Mouse (Mus musculus) embryonic facial prominence, embryonic 15.5 days (tissue): ENCODE results near the gene Trim80. TPM values are rescaled to one million over a fixed set of nuclear protein-coding genes. Genes with fewer than 3 reads are reported as not detected.

ENCODE experiments used
- ATAC-seq: fragments of 200-750 bp; cut with Nextera tagmentation; 2 replicates; pipeline ENCODE4 v1.8.0; 2017; ENCODE audit warnings: low read depth, moderate TSS enrichment; ENCODE audit not compliant: insufficient number of reproducible peaks, low FRiP score, low TSS enrichment
- H3K27ac ChIP-seq: fragments of 300-500 bp; sonication (generic); replicated peaks from 2 replicates; pipeline ENCODE4 v1.5.1; 2015; ENCODE audit warnings: mild to moderate bottlenecking, inconsistent platforms
- H3K27me3 ChIP-seq: fragments of 300-500 bp; sonication (generic); 2 replicates; pipeline ENCODE4 v1.6.1; 2015; ENCODE audit warnings: inconsistent platforms
- H3K36me3 ChIP-seq: fragments of 300-500 bp; sonication (generic); 2 replicates; pipeline ENCODE4 v1.6.1; 2015; ENCODE audit warnings: mild to moderate bottlenecking, inconsistent platforms
- H3K4me1 ChIP-seq: fragments of 300-500 bp; sonication (generic); 2 replicates; pipeline ENCODE4 v1.6.1; 2015; ENCODE audit warnings: inconsistent platforms
- H3K4me2 ChIP-seq: fragments of 300-500 bp; sonication (generic); replicated peaks from 2 replicates; pipeline ENCODE4 v1.6.1; 2015; ENCODE audit warnings: mild to moderate bottlenecking, inconsistent platforms
- H3K4me3 ChIP-seq: fragments of 300-500 bp; sonication (generic); replicated peaks from 2 replicates; pipeline ENCODE4 v1.5.1; 2015; ENCODE audit warnings: mild to moderate bottlenecking, inconsistent platforms
- H3K9ac ChIP-seq: fragments of 300-500 bp; sonication (generic); 2 replicates; pipeline ENCODE4 v1.6.1; 2015; ENCODE audit warnings: inconsistent platforms
- H3K9me3 ChIP-seq: fragments of 300-500 bp; sonication (generic); replicated peaks from 2 replicates; pipeline ENCODE4 v1.6.1; 2016; ENCODE audit warnings: inconsistent platforms
- WGBS: fragments of 180-500 bp; shearing (Covaris S2); methylation state at CpG from one replicate; pipeline ENCODE4 v1.1.7; 2015; 5-methylcytosine and 5-hydroxymethylcytosine counted together
- polyA plus RNA-seq: library from polyadenylated mRNA; unstranded; fragments of >200 nt; fragmentation: Nextera tagmentation; extraction: Ambion mirVana; gene quantifications from 2 replicates; pipeline ENCODE4 v1.2.1, GENCODE M21; 2015

Gene Trim80
- polyA plus RNA-seq, 1 experiment from 2014 or later: not detected

DNA sequence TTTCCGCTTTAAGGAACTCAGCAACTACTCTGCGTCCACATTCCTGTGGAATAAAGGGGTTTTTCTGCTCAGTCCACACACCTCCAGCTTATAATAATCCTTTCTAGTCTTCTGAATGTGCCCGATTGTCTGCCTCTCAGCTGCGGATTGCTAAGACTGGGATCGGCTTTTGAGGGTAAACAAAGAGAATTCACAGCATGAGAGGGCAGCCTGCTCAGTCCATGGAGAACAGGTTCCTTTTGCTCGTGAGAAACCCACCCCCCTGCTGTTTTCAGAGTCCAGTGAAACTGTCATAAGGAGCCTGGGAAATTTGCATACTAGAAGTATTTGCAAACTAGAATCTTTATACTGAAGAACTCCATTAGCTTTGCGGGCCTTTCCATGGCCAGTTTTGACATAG is 30.8 kb upstream of the Trim80 start:
- Histone ChIP-seq H3K27me3 (no peaks in the 10 kb centered on the region), H3K4me2 (no peak overlapping the region), H3K4me1 (peaks cover 27% of the 10 kb centered on the region), H3K36me3 (peaks cover 40% of the 10 kb centered on the region), H3K27ac (no peak overlapping the region), H3K9me3 (no peaks in the 10 kb centered on the region), H3K9ac (no peak overlapping the region), H3K4me3 (no peak overlapping the region)
- WGBS: 68% methylated on average over 7 of the region's 7 CpGs
- no peak for ATAC-seq

DNA sequence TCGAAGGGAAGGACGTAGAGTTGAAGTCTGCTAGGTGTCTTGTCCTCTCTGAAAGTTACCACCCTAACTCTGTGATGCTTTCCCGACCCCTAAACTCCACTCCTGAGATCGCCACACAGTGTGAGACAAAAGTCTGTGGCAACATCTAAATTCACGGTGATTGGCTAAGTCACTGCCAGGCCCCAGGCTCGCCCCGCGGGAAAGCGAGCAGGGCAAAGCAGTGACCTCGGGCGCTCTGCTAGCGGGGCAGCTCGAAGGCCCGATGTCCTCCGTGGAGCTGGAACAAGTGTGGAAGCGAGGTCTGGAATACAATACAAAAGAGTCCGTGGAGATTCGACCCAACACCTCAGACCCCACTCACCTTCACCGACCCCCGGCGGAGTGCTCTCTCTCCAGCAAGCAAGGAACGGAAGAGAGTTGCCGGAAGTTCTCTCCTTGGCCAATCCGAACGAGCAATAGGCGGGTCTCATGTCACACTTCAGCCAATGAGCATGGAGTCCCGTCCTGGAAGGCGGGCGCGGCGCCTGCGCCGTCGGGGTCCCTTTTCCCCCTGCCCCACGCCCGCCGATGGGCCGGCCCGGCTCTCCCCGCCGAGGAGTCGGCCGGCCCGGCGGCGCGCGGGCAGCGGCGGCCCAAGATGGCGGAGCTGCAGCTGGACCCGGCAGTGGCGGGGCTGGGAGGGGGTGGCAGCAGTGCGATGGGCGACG is 20.7 kb upstream of the Trim80 start, which contains the start of the genes Atp5h and Kctd2:
TSS of gene Atp5h (minus strand) at position 432 of the 707 bp plus-strand sequence.
TSS of gene Kctd2 (plus strand) at position 598 of the 707 bp plus-strand sequence.
- Histone ChIP-seq H3K4me1 (peaks cover 34% of the 10 kb centered on the region), H3K4me2 (peak within 1 kb of the TSS; percentile 93), H3K27me3 (no peaks in the 10 kb centered on the region), H3K4me3 (peak within 1 kb of the TSS; percentile 84), H3K9ac (peak within 1 kb of the TSS; percentile 96), H3K36me3 (peaks cover 33% of the 10 kb centered on the region), H3K9me3 (no peaks in the 10 kb centered on the region), H3K27ac (peak within 1 kb of the TSS; percentile 82)
- ATAC-seq: peak; percentile 98
- under 1% methylated on average over 48 of the region's 56 CpGs for WGBS

DNA sequence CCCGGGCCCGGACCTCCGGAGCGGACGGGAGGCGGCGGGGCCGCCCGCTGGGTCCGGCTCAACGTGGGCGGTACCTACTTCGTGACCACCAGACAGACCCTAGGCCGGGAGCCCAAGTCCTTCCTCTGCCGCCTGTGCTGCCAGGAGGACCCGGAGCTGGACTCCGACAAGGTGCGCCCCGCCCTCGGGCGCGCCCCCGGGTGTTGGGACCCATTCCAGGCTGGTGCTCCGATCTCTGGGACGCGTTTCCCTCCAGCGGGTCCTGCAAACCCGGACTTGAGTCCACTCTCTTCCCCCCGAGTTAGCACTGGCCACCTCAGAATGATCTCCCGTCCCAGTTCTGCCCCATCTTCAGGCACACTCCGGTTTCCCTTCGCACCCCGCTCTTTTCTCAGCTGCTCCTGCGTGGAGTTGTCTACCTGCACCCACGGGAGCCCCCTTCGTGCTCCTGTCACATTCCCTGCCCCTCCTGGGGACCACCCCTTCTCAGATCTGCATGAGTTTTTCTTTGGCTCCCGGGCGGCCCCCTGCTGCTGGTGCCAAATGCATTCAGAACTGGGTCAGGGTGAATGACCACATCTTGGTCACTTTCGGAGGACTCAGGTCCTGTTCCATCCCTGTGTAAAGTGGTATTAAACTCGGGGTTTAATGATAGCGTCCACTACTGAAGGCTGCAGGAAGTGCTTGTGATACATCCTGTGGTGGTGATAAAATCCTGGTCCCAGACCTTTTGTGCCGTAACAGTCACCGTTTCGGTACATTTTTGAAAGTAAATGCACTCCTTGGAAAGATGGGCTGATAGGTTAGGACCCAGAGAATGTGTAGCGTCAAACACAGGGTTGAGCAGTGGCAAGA is 19.8 kb upstream of the Trim80 start:
- H3K9ac ChIP-seq: peak overlapping the region; percentile 96
- peaks cover 32% of the 10 kb centered on the region for H3K36me3 ChIP-seq
- H3K9me3 ChIP-seq: no peaks in the 10 kb centered on the region
- H3K4me3 ChIP-seq: peak overlapping the region; percentile 84
- 2% methylated on average over 30 of the region's 45 CpGs for WGBS
- peak overlapping the region; percentile 93 for H3K4me2 ChIP-seq
- peaks cover 34% of the 10 kb centered on the region for H3K4me1 ChIP-seq
- peak overlapping the region; percentile 82 for H3K27ac ChIP-seq
- peak; percentile 68 for ATAC-seq
- H3K27me3 ChIP-seq: no peaks in the 10 kb centered on the region

DNA sequence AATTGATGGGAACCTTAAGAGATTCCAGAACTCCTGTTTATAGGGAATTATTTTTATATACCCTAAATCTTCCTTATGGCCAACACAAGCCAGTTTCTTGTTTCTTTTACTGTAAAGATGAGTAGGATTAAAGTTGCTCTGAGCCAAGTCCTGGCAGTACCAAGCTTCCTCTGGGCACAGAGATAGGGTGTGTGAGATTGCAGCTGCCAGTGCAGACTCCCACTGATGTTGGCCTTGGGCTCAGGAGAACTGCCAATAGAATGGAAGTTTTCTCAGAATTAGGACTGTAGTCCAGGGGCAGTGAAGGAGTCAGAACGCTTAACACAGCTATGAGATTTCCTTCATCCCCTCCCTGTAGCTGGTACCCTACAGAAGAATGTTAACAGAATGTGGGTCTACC is 19.0 kb upstream of the Trim80 start:
- Histone ChIP-seq H3K27ac (no peak overlapping the region), H3K27me3 (no peaks in the 10 kb centered on the region), H3K9me3 (no peaks in the 10 kb centered on the region), H3K4me1 (peaks cover 34% of the 10 kb centered on the region), H3K36me3 (peaks cover 30% of the 10 kb centered on the region), H3K9ac (no peak overlapping the region), H3K4me3 (peak overlapping the region; percentile 84), H3K4me2 (peak overlapping the region; percentile 93)
- ATAC-seq: no peak
- WGBS: 52% methylated on average over 1 of the region's 1 CpGs

DNA sequence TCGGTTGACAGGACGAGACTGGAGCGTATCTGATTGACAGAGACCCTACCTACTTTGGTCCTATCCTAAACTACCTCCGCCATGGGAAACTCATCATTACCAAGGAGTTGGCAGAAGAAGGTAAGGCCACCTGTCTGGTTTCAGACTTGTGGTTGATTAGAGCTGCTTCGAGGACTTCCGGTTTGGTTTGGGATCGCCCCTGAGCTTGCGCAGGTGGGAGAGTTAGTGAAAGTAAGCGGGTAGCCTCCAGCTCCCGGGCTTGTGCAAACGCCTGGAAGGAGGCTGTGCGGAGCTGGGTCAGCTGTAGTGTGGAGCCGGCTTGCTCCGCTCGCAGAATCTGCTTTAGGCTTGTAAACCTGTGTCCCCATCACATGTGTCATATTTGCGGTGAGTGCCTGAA is 18.4 kb upstream of the Trim80 start:
- Histone ChIP-seq H3K27me3 (no peaks in the 10 kb centered on the region), H3K9me3 (no peaks in the 10 kb centered on the region), H3K4me1 (peaks cover 34% of the 10 kb centered on the region), H3K9ac (no peak overlapping the region), H3K27ac (no peak overlapping the region), H3K4me2 (no peak overlapping the region), H3K36me3 (peaks cover 33% of the 10 kb centered on the region; the same call in 1 of the 2 replicates), H3K4me3 (no peak overlapping the region)
- WGBS: 82% methylated on average over 16 of the region's 16 CpGs
- ATAC-seq: no peak

DNA sequence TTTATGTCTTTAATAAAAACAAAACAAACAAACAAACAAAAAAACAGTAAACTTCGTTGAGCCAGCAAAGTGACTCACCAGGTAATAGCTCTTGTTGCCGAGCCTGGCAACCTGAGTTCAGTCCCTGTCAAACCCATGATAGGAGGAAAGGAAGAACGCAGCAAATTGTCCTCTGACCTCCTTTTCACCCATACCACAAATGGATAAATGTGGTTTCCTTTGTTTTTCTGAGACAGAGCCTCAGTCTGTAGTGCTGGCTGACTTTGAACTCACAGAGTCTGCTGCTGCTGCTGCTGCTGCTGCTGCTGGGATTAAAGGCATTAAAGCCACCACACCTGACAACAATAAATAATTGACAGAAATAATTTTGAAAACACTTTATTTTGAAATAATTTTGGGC is 17.3 kb upstream of the Trim80 start:
- no peak overlapping the region for H3K9ac ChIP-seq
- H3K4me2 ChIP-seq: no peak overlapping the region
- peaks cover 27% of the 10 kb centered on the region; the same call in 1 of the 2 replicates for H3K36me3 ChIP-seq
- H3K27me3 ChIP-seq: no peaks in the 10 kb centered on the region
- no peaks in the 10 kb centered on the region for H3K9me3 ChIP-seq
- peaks cover 42% of the 10 kb centered on the region for H3K4me1 ChIP-seq
- no peak overlapping the region for H3K4me3 ChIP-seq
- no peak overlapping the region for H3K27ac ChIP-seq
- ATAC-seq: no peak
- 77% methylated on average over 3 of the region's 3 CpGs for WGBS

DNA sequence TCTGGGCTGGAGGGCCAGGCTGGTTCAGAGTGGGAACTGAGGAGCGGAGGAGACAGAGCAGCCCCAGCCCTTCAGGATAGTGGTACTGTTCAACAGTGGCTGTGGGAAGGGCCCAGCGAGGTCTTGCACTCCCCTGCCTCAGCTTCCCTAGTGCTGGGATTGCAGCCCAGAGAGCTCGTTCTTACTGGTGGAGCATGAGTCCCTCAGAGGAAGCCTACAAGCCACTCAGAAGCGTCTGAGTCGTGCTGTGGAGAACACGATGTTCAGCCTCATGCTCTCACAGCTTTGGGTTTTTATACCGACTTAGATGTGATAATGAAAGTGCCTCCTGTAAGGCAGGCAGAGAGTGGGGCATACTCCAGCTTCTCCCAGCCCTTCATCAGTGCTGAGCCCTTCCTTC is 15.7 kb upstream of the Trim80 start:
- no peak for ATAC-seq
- Histone ChIP-seq H3K27ac (no peak overlapping the region), H3K4me3 (no peak overlapping the region)

DNA sequence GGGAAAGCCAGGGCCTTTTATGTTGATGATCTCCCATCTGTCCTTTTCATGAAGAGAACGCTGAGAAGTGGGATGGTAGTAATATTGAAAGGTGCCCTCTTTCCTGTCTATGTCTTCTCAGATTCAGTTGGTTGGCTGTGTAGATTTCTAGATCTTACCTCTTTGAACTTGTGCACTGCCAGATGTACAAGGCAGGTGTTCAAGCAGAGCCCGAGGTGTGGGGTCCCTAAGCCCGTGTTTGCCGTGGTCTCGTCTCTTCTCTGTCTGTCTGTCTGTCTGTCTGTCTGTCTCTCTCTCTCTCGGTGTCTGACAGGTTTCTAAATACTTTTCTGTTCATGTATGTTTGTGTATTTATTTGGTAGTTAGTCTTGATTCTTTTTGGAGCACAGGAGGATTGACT is 14.7 kb upstream of the Trim80 start:
- 82% methylated on average over 6 of the region's 6 CpGs for WGBS
- H3K9ac ChIP-seq: no peak overlapping the region

More for the DNA sequence above, 15.7 kb upstream of the Trim80 start:
- no peaks in the 10 kb centered on the region for H3K9me3 ChIP-seq
- H3K9ac ChIP-seq: no peak overlapping the region
- H3K4me2 ChIP-seq: no peak overlapping the region
- peaks cover 31% of the 10 kb centered on the region for H3K36me3 ChIP-seq
- H3K27me3 ChIP-seq: no peaks in the 10 kb centered on the region
- WGBS: 86% methylated on average over 7 of the region's 7 CpGs
- peaks cover 31% of the 10 kb centered on the region for H3K4me1 ChIP-seq

DNA sequence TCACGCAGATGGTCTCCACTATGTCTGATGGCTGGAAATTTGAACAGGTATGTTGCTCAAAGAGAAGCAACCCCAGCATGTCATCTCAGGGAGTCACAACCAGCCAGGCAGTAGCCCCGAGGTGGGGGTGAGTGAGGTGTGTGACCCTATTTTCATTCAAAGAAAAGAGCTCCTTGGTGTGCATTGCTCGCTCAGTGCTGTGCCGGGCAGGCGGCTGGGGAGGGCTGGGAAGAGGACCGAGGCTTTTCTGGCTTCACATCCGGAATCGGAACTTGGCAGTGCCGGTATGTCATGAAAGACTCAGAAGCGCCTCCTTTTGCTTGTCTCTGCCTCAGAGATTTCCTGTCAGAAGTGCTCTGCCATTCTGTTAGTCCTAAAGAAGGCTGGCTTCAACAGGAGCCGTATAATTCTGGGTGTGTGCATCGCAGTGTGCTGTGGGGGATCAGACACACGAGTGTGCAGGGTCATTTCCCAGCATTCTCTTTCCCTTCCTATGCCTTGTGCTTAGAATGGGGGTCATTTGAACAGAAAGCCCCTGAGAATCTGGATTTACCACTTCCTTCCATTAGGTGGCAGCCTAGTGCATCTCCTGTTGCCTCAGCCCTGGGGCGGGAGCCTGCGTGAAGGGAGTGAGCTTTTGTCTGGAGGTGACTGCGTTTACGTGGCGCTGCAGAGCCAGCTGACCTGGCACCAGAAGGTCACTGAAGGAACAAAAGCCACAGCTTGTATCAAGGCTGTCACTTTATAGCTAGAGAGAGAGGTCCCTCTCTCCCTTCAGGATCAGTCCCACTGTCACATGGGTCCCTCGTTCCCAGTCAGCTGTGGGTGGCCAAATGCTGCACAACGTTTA is 12.6 kb upstream of the Trim80 start:
- H3K27ac ChIP-seq: no peak overlapping the region
- peak; percentile 58; the same call in 1 of the 2 replicates for ATAC-seq
- H3K36me3 ChIP-seq: peaks cover 61% of the 10 kb centered on the region
- H3K9me3 ChIP-seq: no peaks in the 10 kb centered on the region
- H3K4me2 ChIP-seq: 0 out of 2 replicates have a peak overlapping the region, but pooled peaks have one; percentile 15
- 36% methylated on average over 20 of the region's 20 CpGs for WGBS
- no peaks in the 10 kb centered on the region for H3K27me3 ChIP-seq
- H3K9ac ChIP-seq: no peak overlapping the region
- H3K4me3 ChIP-seq: 0 out of 2 replicates have a peak overlapping the region, but pooled peaks have one; percentile 9
- H3K4me1 ChIP-seq: peaks cover 10% of the 10 kb centered on the region; the same call in 1 of the 2 replicates

More for the DNA sequence above, 14.7 kb upstream of the Trim80 start:
- H3K27me3 ChIP-seq: no peaks in the 10 kb centered on the region
- H3K4me2 ChIP-seq: no peak overlapping the region
- H3K4me1 ChIP-seq: peaks cover 29% of the 10 kb centered on the region
- no peak overlapping the region for H3K4me3 ChIP-seq
- H3K27ac ChIP-seq: no peak overlapping the region
- no peaks in the 10 kb centered on the region for H3K9me3 ChIP-seq
- H3K36me3 ChIP-seq: peaks cover 41% of the 10 kb centered on the region
- ATAC-seq: no peak

DNA sequence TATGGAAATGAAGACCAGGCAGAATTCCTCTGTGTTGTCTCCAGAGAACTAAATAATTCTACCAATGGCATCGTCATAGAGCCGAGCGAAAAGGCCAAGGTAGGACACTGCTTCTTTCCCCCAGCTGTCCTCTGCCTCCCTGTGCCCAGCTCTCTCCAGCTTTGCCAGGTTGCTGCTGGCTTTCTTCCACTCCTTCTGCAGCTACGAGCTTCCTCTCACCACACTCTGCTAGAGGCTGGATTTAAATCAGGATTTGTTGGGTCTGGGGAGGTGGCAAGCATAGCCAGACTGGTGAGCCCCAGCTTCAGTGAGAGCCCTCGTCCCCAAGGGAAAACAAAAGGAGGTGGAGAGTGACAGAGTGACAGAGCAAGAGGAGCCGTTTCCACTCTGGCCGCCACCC is 11.0 kb upstream of the Trim80 start:
- Histone ChIP-seq H3K4me1 (peaks cover 10% of the 10 kb centered on the region; the same call in 1 of the 2 replicates), H3K9me3 (no peaks in the 10 kb centered on the region), H3K4me2 (no peak overlapping the region), H3K27me3 (no peaks in the 10 kb centered on the region), H3K27ac (no peak overlapping the region), H3K4me3 (no peak overlapping the region), H3K9ac (no peak overlapping the region), H3K36me3 (peaks cover 61% of the 10 kb centered on the region)
- no peak for ATAC-seq
- 88% methylated on average over 7 of the region's 7 CpGs for WGBS
